Mouse (Mus musculus): ENCODE measurements around the gene Klhl25. TPM values are rescaled to one million over a fixed set of nuclear protein-coding genes. Genes with fewer than 3 reads are reported as not detected.
"Not testable (repeated sequence)": the region's sequence is repeated elsewhere in the genome, so short reads cannot be mapped to it uniquely, and the experiment has no call there.

Gene Klhl25
- polyA plus RNA-seq, 1 experiment from 2014 or later = 8.0 TPM

DNA sequence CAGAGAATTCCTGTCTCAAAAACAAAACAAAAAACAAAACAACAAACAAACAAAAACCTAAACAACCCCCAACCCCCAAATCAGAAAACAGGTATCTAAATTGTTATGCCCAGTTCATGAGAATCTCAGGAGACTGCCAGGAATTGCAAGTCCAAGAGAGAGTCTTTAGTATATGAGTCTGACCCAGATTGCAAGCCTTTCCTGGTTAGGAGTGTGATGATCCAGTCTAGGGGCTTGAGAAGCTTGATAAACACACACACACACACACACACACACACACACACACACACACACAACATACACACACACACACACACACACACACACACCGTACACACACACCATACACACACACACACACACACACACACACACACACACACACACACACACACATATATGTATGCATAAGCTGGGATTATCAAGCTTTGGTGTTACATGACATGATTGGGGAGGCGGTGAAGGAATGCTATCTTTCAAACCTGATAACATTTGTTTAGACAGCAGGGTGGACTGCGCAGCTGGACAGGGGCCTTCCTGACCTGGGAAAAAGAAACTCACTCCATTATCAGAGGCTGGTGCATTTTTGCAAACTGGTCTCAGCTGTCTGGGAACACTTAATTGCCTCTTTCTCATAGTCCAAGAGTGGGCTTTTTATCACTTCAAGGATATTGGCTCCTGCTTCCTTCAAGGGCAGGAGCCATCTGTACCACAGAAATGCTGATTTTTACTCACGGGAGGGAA lies 21.6 kb upstream of the Klhl25 start:
- H3K36me3 ChIP-seq (ENCODE audit: control insufficient read depth, insufficient read depth, low read length) = no peaks in the 10 kb centered on the region
- no peaks in the 10 kb centered on the region for H3K4me1 ChIP-seq (replicated peaks; ENCODE audit: control insufficient read depth, insufficient read depth)
- H3K9me3 ChIP-seq (ENCODE audit: control insufficient read depth, low read length) = no peaks in the 10 kb centered on the region
- H3K4me2 ChIP-seq (replicated peaks; ENCODE audit: low read depth) = no peak overlapping the region
- H3K9ac ChIP-seq (ENCODE audit: low read length) = no peak overlapping the region
- 32% methylated on average over 4 of the region's 4 CpGs for WGBS
- H3K4me3 ChIP-seq (ENCODE audit: low read depth, low read length) = no peak overlapping the region
- ATAC-seq (ENCODE audit: low FRiP score, low TSS enrichment) (no peak), DNase-seq (ENCODE audit: low spot score) (no peak)
- no peak overlapping the region for H3K27ac ChIP-seq (replicated peaks)
- no peaks in the 10 kb centered on the region for H3K27me3 ChIP-seq (ENCODE audit: control insufficient read depth, insufficient read depth, low read length)
- TF ChIP-seq EP300 (optimal IDR thresholded peaks at IDR 0.05) = no peak
- no peak for TF ChIP-seq CTCF (IDR thresholded peaks at IDR 0.05; ENCODE audit: low read depth)

DNA sequence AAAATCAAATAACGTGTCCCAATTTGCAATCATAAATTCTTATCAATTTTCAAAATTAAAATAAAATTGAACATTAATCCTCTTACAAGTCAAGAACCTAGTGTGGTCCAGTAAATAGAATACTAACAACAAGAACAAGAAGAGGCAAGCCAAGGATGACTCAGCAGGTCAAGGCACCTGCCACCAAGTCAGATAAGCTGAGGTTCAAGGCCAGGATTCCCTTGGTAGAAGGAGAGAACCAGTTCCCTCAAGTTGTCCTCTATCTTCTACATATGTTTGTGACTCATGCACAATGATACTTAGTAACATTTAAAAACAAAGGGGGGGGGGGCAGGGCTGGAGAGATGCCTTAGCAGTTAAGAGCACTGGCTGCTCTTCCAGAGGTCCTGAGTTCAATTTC lies 20.8 kb upstream of the Klhl25 start:
- Histone ChIP-seq H3K27ac (replicated peaks) (no peak overlapping the region), H3K9ac (ENCODE audit: low read length) (no peak overlapping the region), H3K4me2 (replicated peaks; ENCODE audit: low read depth) (no peak overlapping the region), H3K4me1 (replicated peaks; ENCODE audit: control insufficient read depth, insufficient read depth) (no peaks in the 10 kb centered on the region), H3K27me3 (ENCODE audit: control insufficient read depth, insufficient read depth, low read length) (no peaks in the 10 kb centered on the region), H3K4me3 (ENCODE audit: low read depth, low read length) (no peak overlapping the region), H3K36me3 (ENCODE audit: control insufficient read depth, insufficient read depth, low read length) (no peaks in the 10 kb centered on the region), H3K9me3 (ENCODE audit: control insufficient read depth, low read length) (no peaks in the 10 kb centered on the region)
- TF ChIP-seq CTCF (IDR thresholded peaks at IDR 0.05; ENCODE audit: low read depth) (no peak), EP300 (optimal IDR thresholded peaks at IDR 0.05) (no peak)
- 90% methylated on average over 1 of the region's 1 CpGs for WGBS
- ATAC-seq (ENCODE audit: low FRiP score, low TSS enrichment) (peak; percentile 50; the same call in 1 of the 2 replicates), DNase-seq (ENCODE audit: low spot score) (no peak)

DNA sequence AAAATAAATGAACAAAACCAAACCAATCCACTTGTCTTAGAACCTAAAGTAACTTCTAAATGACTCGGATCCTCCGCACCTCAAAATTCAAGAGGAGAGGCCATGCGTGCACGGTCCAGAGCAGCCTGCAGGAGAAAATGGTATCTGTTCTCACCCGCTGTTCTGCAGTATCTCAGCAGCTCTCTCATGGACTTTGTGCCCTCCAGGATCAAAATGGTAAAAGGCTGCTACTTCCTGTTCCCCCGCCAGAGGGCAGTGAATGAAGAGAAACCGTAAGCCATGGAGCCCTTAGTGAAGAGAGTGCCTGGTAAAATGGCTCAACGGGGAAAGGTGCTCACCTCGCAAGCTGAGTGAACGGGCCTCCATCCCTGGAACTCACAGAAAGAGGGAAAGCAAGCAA lies 20.3 kb upstream of the Klhl25 start:
- H3K4me1 ChIP-seq (replicated peaks; ENCODE audit: control insufficient read depth, insufficient read depth) = no peaks in the 10 kb centered on the region
- peak; percentile 81 for ATAC-seq (ENCODE audit: low FRiP score, low TSS enrichment)
- no peak overlapping the region for H3K27ac ChIP-seq (replicated peaks)
- H3K36me3 ChIP-seq (ENCODE audit: control insufficient read depth, insufficient read depth, low read length) = no peaks in the 10 kb centered on the region
- H3K4me3 ChIP-seq (ENCODE audit: low read depth, low read length) = no peak overlapping the region
- DNase-seq (ENCODE audit: low spot score) = peak; percentile 82
- H3K4me2 ChIP-seq (replicated peaks; ENCODE audit: low read depth) = no peak overlapping the region
- TF ChIP-seq CTCF (IDR thresholded peaks at IDR 0.05; ENCODE audit: low read depth) (peak; percentile 84), EP300 (optimal IDR thresholded peaks at IDR 0.05) (no peak)
- no peak overlapping the region for H3K9ac ChIP-seq (ENCODE audit: low read length)
- H3K27me3 ChIP-seq (ENCODE audit: control insufficient read depth, insufficient read depth, low read length) = no peaks in the 10 kb centered on the region
- 29% methylated on average over 10 of the region's 10 CpGs for whole genome bisulfite sequencing
- H3K9me3 ChIP-seq (ENCODE audit: control insufficient read depth, low read length) = no peaks in the 10 kb centered on the region

DNA sequence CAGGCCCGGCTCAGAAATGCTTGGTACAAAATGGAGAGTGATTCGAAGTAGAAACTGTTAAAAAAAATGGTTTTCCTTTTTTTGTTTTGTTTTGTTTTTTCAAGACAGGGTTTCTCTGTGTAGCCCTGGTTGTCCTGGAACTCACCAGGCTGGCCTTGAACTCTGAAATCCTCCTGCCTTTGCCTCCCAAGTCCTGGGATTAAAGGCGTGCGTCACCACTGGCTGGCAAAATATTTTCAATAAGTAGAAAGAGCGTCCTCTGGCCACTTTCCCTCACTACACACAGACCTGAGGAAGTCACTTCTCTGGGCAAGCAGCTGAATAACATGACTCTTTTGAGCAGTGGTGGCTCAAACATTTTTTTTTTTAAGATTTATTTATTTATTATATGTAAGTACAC lies 19.6 kb upstream of the Klhl25 start:
- Histone ChIP-seq H3K9me3 (ENCODE audit: control insufficient read depth, low read length) (no peaks in the 10 kb centered on the region), H3K4me1 (replicated peaks; ENCODE audit: control insufficient read depth, insufficient read depth) (no peaks in the 10 kb centered on the region), H3K4me3 (ENCODE audit: low read depth, low read length) (no peak overlapping the region), H3K27me3 (ENCODE audit: control insufficient read depth, insufficient read depth, low read length) (no peaks in the 10 kb centered on the region), H3K4me2 (replicated peaks; ENCODE audit: low read depth) (no peak overlapping the region), H3K27ac (replicated peaks) (no peak overlapping the region), H3K9ac (ENCODE audit: low read length) (no peak overlapping the region), H3K36me3 (ENCODE audit: control insufficient read depth, insufficient read depth, low read length) (no peaks in the 10 kb centered on the region)
- TF ChIP-seq CTCF (IDR thresholded peaks at IDR 0.05; ENCODE audit: low read depth) (no peak), EP300 (optimal IDR thresholded peaks at IDR 0.05) (no peak)
- ATAC-seq (ENCODE audit: low FRiP score, low TSS enrichment) (no peak), DNase-seq (ENCODE audit: low spot score) (no peak)
- 83% methylated on average over 5 of the region's 5 CpGs for WGBS

DNA sequence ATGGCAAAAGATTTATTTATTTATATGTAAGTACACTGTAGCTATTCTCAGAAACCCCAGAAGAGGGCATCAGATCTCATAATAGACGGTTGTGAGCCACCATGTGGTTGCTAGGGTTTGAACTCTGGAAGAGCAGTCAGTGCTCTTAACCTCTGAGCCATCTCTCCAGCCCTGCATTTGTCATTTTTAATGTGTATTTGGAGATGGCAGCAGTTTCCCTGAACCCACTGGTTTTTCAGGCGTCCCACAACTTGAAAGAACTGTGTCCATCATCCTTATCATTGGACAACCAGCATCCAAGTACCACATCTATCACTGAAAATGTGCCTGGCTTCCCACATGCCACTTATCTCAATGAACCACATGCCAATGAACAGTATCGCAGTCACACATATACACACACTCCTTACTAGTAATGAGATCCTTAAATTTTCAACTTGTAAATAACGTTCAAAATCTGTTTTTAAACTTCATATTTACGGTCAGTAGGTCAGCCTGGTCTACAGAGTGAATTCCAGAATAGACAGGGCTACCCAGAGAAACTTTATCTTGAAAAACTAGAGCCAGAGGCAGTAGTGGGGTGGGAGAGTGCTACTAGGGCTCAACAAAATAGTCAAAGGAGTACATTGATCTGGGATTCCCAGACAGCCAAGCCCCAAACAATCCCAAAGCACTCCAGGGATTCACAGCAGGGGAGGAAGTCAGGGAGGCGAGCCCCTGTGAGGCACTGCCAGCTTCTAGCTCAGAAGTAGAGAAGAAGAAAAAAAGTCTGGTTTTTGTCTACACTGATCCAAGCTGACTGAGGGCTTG lies 17.7 kb upstream of the Klhl25 start:
- Histone ChIP-seq H3K4me3 (ENCODE audit: low read depth, low read length) (no peak overlapping the region), H3K4me1 (replicated peaks; ENCODE audit: control insufficient read depth, insufficient read depth) (no peaks in the 10 kb centered on the region), H3K27ac (replicated peaks) (no peak overlapping the region), H3K27me3 (ENCODE audit: control insufficient read depth, insufficient read depth, low read length) (no peaks in the 10 kb centered on the region), H3K36me3 (ENCODE audit: control insufficient read depth, insufficient read depth, low read length) (no peaks in the 10 kb centered on the region), H3K9ac (ENCODE audit: low read length) (no peak overlapping the region), H3K4me2 (replicated peaks; ENCODE audit: low read depth) (no peak overlapping the region), H3K9me3 (ENCODE audit: control insufficient read depth, low read length) (no peaks in the 10 kb centered on the region)
- peak; percentile 50 for TF ChIP-seq CTCF (IDR thresholded peaks at IDR 0.05; ENCODE audit: low read depth)
- TF ChIP-seq EP300 (optimal IDR thresholded peaks at IDR 0.05) = no peak
- DNase-seq (ENCODE audit: low spot score) (no peak), ATAC-seq (ENCODE audit: low FRiP score, low TSS enrichment) (no peak)
- 70% methylated on average over 6 of the region's 6 CpGs for WGBS

DNA sequence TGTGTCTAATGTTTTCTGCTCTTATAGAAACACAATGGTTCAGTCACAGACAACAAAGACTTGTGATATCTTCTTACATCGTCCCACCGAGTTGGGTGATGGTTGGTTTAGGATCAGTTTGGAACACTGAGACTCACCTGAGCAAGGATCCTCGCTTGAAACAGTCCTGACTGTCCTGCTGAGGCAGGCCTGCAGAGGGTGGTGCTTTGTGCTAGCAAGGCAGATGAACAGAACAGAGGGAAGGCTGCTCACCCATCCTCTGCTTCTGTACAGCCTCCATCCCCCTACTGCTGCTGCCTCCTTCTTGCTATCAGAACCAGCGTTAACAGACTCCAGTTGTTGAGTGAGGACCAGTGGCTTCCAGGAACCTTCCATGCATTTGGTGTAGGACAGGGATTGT lies 14.2 kb upstream of the Klhl25 start:
- H3K9ac ChIP-seq (ENCODE audit: low read length); H3K4me3 ChIP-seq (ENCODE audit: low read depth, low read length); H3K9me3 ChIP-seq (ENCODE audit: control insufficient read depth, low read length); ATAC-seq (ENCODE audit: low FRiP score, low TSS enrichment); H3K36me3 ChIP-seq (ENCODE audit: control insufficient read depth, insufficient read depth, low read length); H3K4me2 ChIP-seq (replicated peaks; ENCODE audit: low read depth); H3K27ac ChIP-seq (replicated peaks); H3K4me1 ChIP-seq (replicated peaks; ENCODE audit: control insufficient read depth, insufficient read depth); DNase-seq (ENCODE audit: low spot score); H3K27me3 ChIP-seq (ENCODE audit: control insufficient read depth, insufficient read depth, low read length): not testable (repeated sequence)
- whole genome bisulfite sequencing = 74% methylated on average over 3 of the region's 4 CpGs

DNA sequence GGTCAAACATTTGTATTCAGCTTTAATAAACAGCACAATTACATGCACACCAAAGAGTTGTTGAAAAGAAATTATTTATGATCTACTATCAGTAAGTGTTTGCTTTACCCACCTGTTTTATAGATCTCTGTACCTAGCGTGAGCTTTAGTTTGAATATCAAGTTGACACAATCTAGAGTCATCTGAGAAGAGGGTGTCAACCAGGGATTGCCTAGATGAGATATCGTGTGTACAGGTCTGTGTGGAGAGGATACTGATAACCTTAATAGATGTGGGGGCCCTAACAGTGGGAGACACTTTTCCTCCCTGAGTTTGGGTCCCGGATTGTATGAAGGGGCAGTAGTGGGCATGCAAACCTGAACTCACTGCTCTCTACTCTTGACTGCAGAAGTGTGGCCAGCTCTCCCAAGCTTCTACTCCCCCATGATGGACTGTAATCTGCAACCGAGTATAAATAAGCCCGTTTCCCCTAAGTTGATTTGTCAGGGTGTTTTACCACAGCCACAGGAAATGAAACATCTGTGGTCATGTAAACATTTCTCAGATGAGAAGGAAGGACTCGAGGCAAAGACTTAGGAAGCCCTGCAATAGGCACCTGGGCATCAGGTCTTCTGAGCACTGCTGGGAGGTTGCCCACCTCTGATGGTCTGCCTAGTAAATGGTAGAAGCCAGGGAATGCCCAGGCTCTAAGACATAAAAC lies 13.0 kb upstream of the Klhl25 start:
- not testable (repeated sequence) for H3K27ac ChIP-seq (replicated peaks); H3K4me1 ChIP-seq (replicated peaks; ENCODE audit: control insufficient read depth, insufficient read depth); DNase-seq (ENCODE audit: low spot score); H3K27me3 ChIP-seq (ENCODE audit: control insufficient read depth, insufficient read depth, low read length); H3K4me3 ChIP-seq (ENCODE audit: low read depth, low read length); H3K9ac ChIP-seq (ENCODE audit: low read length); ATAC-seq (ENCODE audit: low FRiP score, low TSS enrichment); H3K36me3 ChIP-seq (ENCODE audit: control insufficient read depth, insufficient read depth, low read length); H3K9me3 ChIP-seq (ENCODE audit: control insufficient read depth, low read length); H3K4me2 ChIP-seq (replicated peaks; ENCODE audit: low read depth)
- WGBS = 38% methylated on average over 3 of the region's 6 CpGs
